Mouse (Mus musculus) embryo, embryonic 11 days (tissue): ENCODE data around the gene Gm49368.

ENCODE experiments used
- DNase-seq: peaks from one replicate; pipeline ENCODE4 v3.0.0-alpha.2; 2015

The Gm49368 gene

GRCm38 (mm10) chr7:128058576-128058975, 3.9 kb upstream of the Gm49368 start:
- DNase-seq: no peak

GRCm38 (mm10) chr7:128059091-128059490, 3.4 kb upstream of the Gm49368 start:
- DNase-seq: no peak

GRCm38 (mm10) chr7:128063211-128063781, 813 bp downstream of the Gm49368 start:
- no peak for DNase-seq

GRCm38 (mm10) chr7:128065547-128065946, 3.1 kb downstream of the Gm49368 start:
- no peak for DNase-seq

GRCm38 (mm10) chr7:128067847-128068246, 5.4 kb downstream of the Gm49368 start:
- DNase-seq: no peak

- DNase-seq: no peak
Observed at GRCm38 (mm10) chr7:128069844-128070243, 7.4 kb downstream of the Gm49368 start.

- no peak for DNase-seq
Observed at GRCm38 (mm10) chr7:128071816-128072215, 9.3 kb downstream of the Gm49368 start.

GRCm38 (mm10) chr7:128080012-128080411, 17.5 kb downstream of the Gm49368 start:
- DNase-seq: no peak

GRCm38 (mm10) chr7:128089141-128089540, 26.7 kb downstream of the Gm49368 start:
- no peak for DNase-seq

GRCm38 (mm10) chr7:128098135-128098534, 35.7 kb downstream of the Gm49368 start:
- DNase-seq: no peak

- DNase-seq: no peak
Observed at GRCm38 (mm10) chr7:128100742-128101357, 38.4 kb downstream of the Gm49368 start.

- DNase-seq: no peak
Observed at GRCm38 (mm10) chr7:128105246-128105645, 42.8 kb downstream of the Gm49368 start.

- no peak for DNase-seq
Observed at GRCm38 (mm10) chr7:128107462-128107861, 45.0 kb downstream of the Gm49368 start.

- DNase-seq: no peak
Observed at GRCm38 (mm10) chr7:128110314-128110713, 47.8 kb downstream of the Gm49368 start.

- DNase-seq: no peak
Observed at GRCm38 (mm10) chr7:128112131-128112530, 49.6 kb downstream of the Gm49368 start.

- DNase-seq: no peak
Observed at GRCm38 (mm10) chr7:128114371-128115105, 52.1 kb downstream of the Gm49368 start.

GRCm38 (mm10) chr7:128115211-128115958, 52.9 kb downstream of the Gm49368 start:
- DNase-seq: no peak

- DNase-seq: no peak
Observed at GRCm38 (mm10) chr7:128116396-128116795, 53.9 kb downstream of the Gm49368 start.

GRCm38 (mm10) chr7:128119726-128120490, 57.4 kb downstream of the Gm49368 start:
- no peak for DNase-seq

GRCm38 (mm10) chr7:128128741-128129720, 66.5 kb downstream of the Gm49368 start, which contains the start of gene Itgax:
Itgax (plus strand) TSS chr7:128129547.
- DNase-seq: no peak

GRCm38 (mm10) chr7:128132148-128132547, 69.7 kb downstream of the Gm49368 start:
- no peak for DNase-seq
